Mouse (Mus musculus) thymus, adult 2 months (tissue): Measurements from ENCODE around the gene Mrpl16.

Experiments used
- CTCF ChIP-seq: fragments of 200-500 bp; IDR thresholded peaks from 2 replicates; pipeline ENCODE4 v1.5.1; 2012; ENCODE audit warnings: mild to moderate bottlenecking, control low read depth, low read length, moderate library complexity, borderline replicate concordance; ENCODE audit not compliant: control insufficient read depth, poor library complexity, insufficient read depth; ENCODE audit errors: extremely low read depth
- POLR2A ChIP-seq: fragments of 200-500 bp; IDR thresholded peaks from 2 replicates; pipeline ENCODE4 v1.6.1; 2012; ENCODE audit warnings: mild to moderate bottlenecking, low read length, control low read depth, moderate library complexity; ENCODE audit not compliant: control insufficient read depth, poor library complexity, insufficient read depth; ENCODE audit errors: extremely low read depth

DNA sequence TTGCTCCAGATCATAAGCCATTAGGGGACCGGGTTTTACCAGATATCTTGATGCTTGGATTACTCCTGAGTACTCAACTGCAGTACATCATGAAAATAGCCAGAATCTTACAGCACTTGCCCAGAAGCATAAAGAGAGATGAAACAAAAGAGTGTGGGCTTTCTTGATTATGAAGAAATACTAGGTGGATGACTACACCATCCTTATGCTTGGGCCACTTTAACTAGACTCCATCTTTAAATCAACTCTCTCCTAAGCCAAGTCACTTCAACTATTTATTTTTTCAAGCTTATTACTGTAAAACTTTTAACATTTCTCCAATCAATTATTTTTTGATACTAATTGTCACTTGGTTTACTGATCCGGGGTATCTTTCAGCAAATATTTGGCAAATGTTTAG lies 46.3 kb upstream of the Mrpl16 start:
- TF ChIP-seq CTCF: no peak
- TF ChIP-seq POLR2A: no peak
